Mouse (Mus musculus): ENCODE measurements at regions not wholly inside any gene's neighbourhood (a gene's known extent, or its start where the extent isn't known, plus 50 kb on each side); places are given as distances from the start of the nearest gene placed in this dataset.
A peak's percentile ranks its signal among the peaks of the same experiment; 100 is the strongest.

- no peak overlapping the region for H3K9ac ChIP-seq (replicated peaks; ENCODE audit: low read length)
- WGBS, result 81% methylated on average over 7 of the region's 7 CpGs
- no peak overlapping the region for H3K4me3 ChIP-seq (ENCODE audit: low read length)
- no peaks in the 10 kb centered on the region for H3K36me3 ChIP-seq (ENCODE audit: insufficient read depth, low read length)
- no peak overlapping the region for H3K4me2 ChIP-seq (ENCODE audit: low read depth, low read length)
- no peaks in the 10 kb centered on the region for H3K4me1 ChIP-seq (ENCODE audit: insufficient read depth, low read length)
- ATAC-seq (no peak), DNase-seq (ENCODE audit: low spot score) (no peak)
- no peak for TF ChIP-seq CTCF (IDR thresholded peaks at IDR 0.05; ENCODE audit: low read depth)
- H3K27me3 ChIP-seq (ENCODE audit: insufficient read depth, low read length), result no peaks in the 10 kb centered on the region
- no peaks in the 10 kb centered on the region for H3K9me3 ChIP-seq (ENCODE audit: low read length)
- no peak overlapping the region for H3K27ac ChIP-seq
Observed at GRCm38 (mm10) chr1:119166286-119166685, 112.9 kb upstream of the Gli2 start.

GRCm38 (mm10) chr1:119164811-119165210 is 111.4 kb upstream of the Gli2 start:
- H3K9me3 ChIP-seq (ENCODE audit: low read length), result no peaks in the 10 kb centered on the region
- ATAC-seq (no peak), DNase-seq (ENCODE audit: low spot score) (no peak)
- H3K4me2 ChIP-seq (ENCODE audit: low read depth, low read length), result no peak overlapping the region
- H3K4me1 ChIP-seq (ENCODE audit: insufficient read depth, low read length), result no peaks in the 10 kb centered on the region
- no peaks in the 10 kb centered on the region for H3K27me3 ChIP-seq (ENCODE audit: insufficient read depth, low read length)
- no peak overlapping the region for H3K4me3 ChIP-seq (ENCODE audit: low read length)
- H3K9ac ChIP-seq (replicated peaks; ENCODE audit: low read length), result no peak overlapping the region
- H3K27ac ChIP-seq, result no peak overlapping the region
- no peak for TF ChIP-seq CTCF (IDR thresholded peaks at IDR 0.05; ENCODE audit: low read depth)
- no peaks in the 10 kb centered on the region for H3K36me3 ChIP-seq (ENCODE audit: insufficient read depth, low read length)
- 83% methylated on average over 5 of the region's 5 CpGs for WGBS

- Histone ChIP-seq H3K27me3 (ENCODE audit: insufficient read depth, low read length) (no peaks in the 10 kb centered on the region), H3K4me2 (ENCODE audit: low read depth, low read length) (no peak overlapping the region), H3K4me3 (ENCODE audit: low read length) (no peak overlapping the region), H3K36me3 (ENCODE audit: insufficient read depth, low read length) (no peaks in the 10 kb centered on the region), H3K9me3 (ENCODE audit: low read length) (no peaks in the 10 kb centered on the region), H3K27ac (no peak overlapping the region), H3K4me1 (ENCODE audit: insufficient read depth, low read length) (no peaks in the 10 kb centered on the region), H3K9ac (replicated peaks; ENCODE audit: low read length) (no peak overlapping the region)
- ATAC-seq (no peak), DNase-seq (ENCODE audit: low spot score) (no peak)
- no peak for TF ChIP-seq CTCF (IDR thresholded peaks at IDR 0.05; ENCODE audit: low read depth)
Observed at GRCm38 (mm10) chr1:119163846-119164245, 110.4 kb upstream of the Gli2 start.

- Histone ChIP-seq H3K36me3 (ENCODE audit: insufficient read depth, low read length) (no peaks in the 10 kb centered on the region), H3K27me3 (ENCODE audit: insufficient read depth, low read length) (no peaks in the 10 kb centered on the region), H3K4me3 (ENCODE audit: low read length) (no peak overlapping the region), H3K9ac (replicated peaks; ENCODE audit: low read length) (no peak overlapping the region), H3K4me1 (ENCODE audit: insufficient read depth, low read length) (no peaks in the 10 kb centered on the region), H3K9me3 (ENCODE audit: low read length) (no peaks in the 10 kb centered on the region), H3K4me2 (ENCODE audit: low read depth, low read length) (no peak overlapping the region), H3K27ac (no peak overlapping the region)
- TF ChIP-seq CTCF (IDR thresholded peaks at IDR 0.05; ENCODE audit: low read depth), result no peak
- WGBS, result 80% methylated on average over 7 of the region's 7 CpGs
- ATAC-seq, result no peak
- no peak for DNase-seq (ENCODE audit: low spot score)
Observed at GRCm38 (mm10) chr1:119163114-119163740, 109.8 kb upstream of the Gli2 start.

GRCm38 (mm10) chr1:119161751-119162150 is 108.3 kb upstream of the Gli2 start:
- H3K4me3 ChIP-seq (ENCODE audit: low read length), result no peak overlapping the region
- no peaks in the 10 kb centered on the region for H3K36me3 ChIP-seq (ENCODE audit: insufficient read depth, low read length)
- no peak overlapping the region for H3K27ac ChIP-seq
- WGBS, result 56% methylated on average over 3 of the region's 3 CpGs
- H3K4me2 ChIP-seq (ENCODE audit: low read depth, low read length), result no peak overlapping the region
- H3K4me1 ChIP-seq (ENCODE audit: insufficient read depth, low read length), result no peaks in the 10 kb centered on the region
- H3K27me3 ChIP-seq (ENCODE audit: insufficient read depth, low read length), result no peaks in the 10 kb centered on the region
- peak; percentile 8 for DNase-seq (ENCODE audit: low spot score)
- no peak overlapping the region for H3K9ac ChIP-seq (replicated peaks; ENCODE audit: low read length)
- no peaks in the 10 kb centered on the region for H3K9me3 ChIP-seq (ENCODE audit: low read length)
- no peak for TF ChIP-seq CTCF (IDR thresholded peaks at IDR 0.05; ENCODE audit: low read depth)
- ATAC-seq, result no peak

- DNase-seq (ENCODE audit: low spot score) (no peak), ATAC-seq (no peak)
- Histone ChIP-seq H3K4me1 (ENCODE audit: insufficient read depth, low read length) (no peaks in the 10 kb centered on the region), H3K36me3 (ENCODE audit: insufficient read depth, low read length) (no peaks in the 10 kb centered on the region), H3K4me2 (ENCODE audit: low read depth, low read length) (no peak overlapping the region), H3K9me3 (ENCODE audit: low read length) (no peaks in the 10 kb centered on the region), H3K27me3 (ENCODE audit: insufficient read depth, low read length) (no peaks in the 10 kb centered on the region), H3K9ac (replicated peaks; ENCODE audit: low read length) (no peak overlapping the region), H3K27ac (no peak overlapping the region), H3K4me3 (ENCODE audit: low read length) (no peak overlapping the region)
- no peak for TF ChIP-seq CTCF (IDR thresholded peaks at IDR 0.05; ENCODE audit: low read depth)
- 78% methylated on average over 1 of the region's 1 CpGs for WGBS
Observed at GRCm38 (mm10) chr1:119160354-119160753, 106.9 kb upstream of the Gli2 start.

- WGBS, result 84% methylated on average over 4 of the region's 4 CpGs
- H3K27me3 ChIP-seq (ENCODE audit: insufficient read depth, low read length), result no peaks in the 10 kb centered on the region
- no peak overlapping the region for H3K27ac ChIP-seq
- H3K9me3 ChIP-seq (ENCODE audit: low read length), result no peaks in the 10 kb centered on the region
- no peaks in the 10 kb centered on the region for H3K36me3 ChIP-seq (ENCODE audit: insufficient read depth, low read length)
- no peaks in the 10 kb centered on the region for H3K4me1 ChIP-seq (ENCODE audit: insufficient read depth, low read length)
- H3K4me2 ChIP-seq (ENCODE audit: low read depth, low read length), result no peak overlapping the region
- H3K4me3 ChIP-seq (ENCODE audit: low read length), result no peak overlapping the region
- DNase-seq (ENCODE audit: low spot score) (no peak), ATAC-seq (no peak)
- no peak for TF ChIP-seq CTCF (IDR thresholded peaks at IDR 0.05; ENCODE audit: low read depth)
- H3K9ac ChIP-seq (replicated peaks; ENCODE audit: low read length), result no peak overlapping the region
Observed at GRCm38 (mm10) chr1:119157171-119157700, 103.8 kb upstream of the Gli2 start.

All from hindbrain, postnatal 0 days (tissue).